Comparison of ENCODE assay signal across 12 mouse cellular contexts in genomic region chr3:122519082-122519481, GRCm38 (mm10).
DNase-seq lines count a peak whose midpoint lies in the region; ATAC-seq lines count a peak whose summit lies in the region.
"Had no signal": no experiment of that assay in that cellular context is flagged by ENCODE, and none has a peak within 500 bp of the region (broad histone marks: within the 10 kb centered on the region; RNA-seq: fewer than 3 reads in every experiment).

No protein-coding gene starts in this region.

- WGBS in forebrain, embryonic 10.5 days = 71% methylated on average over 13 of the region's 13 CpGs
- 62% methylated on average over 13 of the region's 13 CpGs for WGBS in forebrain, embryonic 11.5 days
- 55% methylated on average over 12 of the region's 13 CpGs for WGBS in forebrain, embryonic 13.5 days
- 18% methylated on average over 12 of the region's 13 CpGs for WGBS in limb, embryonic 11.5 days

- peaks cover 51% of the 10 kb centered on the region for H3K4me1 ChIP-seq in forebrain, embryonic 10.5 days
- no peaks in the 10 kb centered on the region for H3K4me1 ChIP-seq in forebrain, embryonic 11.5 days (replicated peaks; ENCODE audit: control insufficient read depth, insufficient read depth, low read length)
- H3K4me1 ChIP-seq in forebrain, embryonic 13.5 days = peaks cover 26% of the 10 kb centered on the region
- H3K4me1 ChIP-seq in limb, embryonic 11.5 days (ENCODE audit: control insufficient read depth, insufficient read depth, low read length) = peaks cover 56% of the 10 kb centered on the region

- H3K27ac ChIP-seq in forebrain, embryonic 10.5 days = peak overlapping the region; percentile 56
- no peak overlapping the region for H3K27ac ChIP-seq in forebrain, embryonic 11.5 days (ENCODE audit: low read depth, low read length)
- 0 out of 2 replicates have a peak overlapping the region, but pooled peaks have one; percentile 37 for H3K27ac ChIP-seq in forebrain, embryonic 13.5 days
- H3K27ac ChIP-seq in limb, embryonic 11.5 days (replicated peaks; ENCODE audit: low read depth, low read length) = no peak overlapping the region
- H3K27ac ChIP-seq: macrophage had no signal

- no peak for DNase-seq in forebrain, embryonic 10.5 days (ENCODE audit: extremely low spot score, low spot score)
- no peak for DNase-seq in forebrain, embryonic 11.5 days (ENCODE audit: low spot score)
- peak; percentile 49 for DNase-seq in limb, embryonic 11.5 days (ENCODE audit: low spot score)
- DNase-seq in neural tube, embryonic 10.5 days (ENCODE audit: extremely low spot score, low spot score) = peak; percentile 45
- no peak for DNase-seq in gastrocnemius, adult 8-10 months (ENCODE audit: low spot score in 2 of 2)
- DNase-seq in thymus, adult 18-20 months = no peak
- no peak for DNase-seq in gastrocnemius, postnatal 36 days
- DNase-seq: cerebellum, adult 8-10 months; heart, postnatal 4 days had no signal

- H3K36me3 ChIP-seq in forebrain, embryonic 10.5 days (replicated peaks) = peaks cover 42% of the 10 kb centered on the region
- no peaks in the 10 kb centered on the region; the same call in 1 of the 2 replicates for H3K36me3 ChIP-seq in forebrain, embryonic 11.5 days (ENCODE audit: control insufficient read depth, insufficient read depth, low read length)
- no peaks in the 10 kb centered on the region for H3K36me3 ChIP-seq in forebrain, embryonic 13.5 days (ENCODE audit: poor library complexity, severe bottlenecking)
- no peaks in the 10 kb centered on the region for H3K36me3 ChIP-seq in limb, embryonic 11.5 days (ENCODE audit: control insufficient read depth, insufficient read depth, low read length)

- intact Hi-C loops in gastrocnemius, postnatal 36 days (cut with DNase I) = no loop called here

- no peaks in the 10 kb centered on the region for H3K27me3 ChIP-seq in forebrain, embryonic 10.5 days (ENCODE audit: poor library complexity, severe bottlenecking)
- no peaks in the 10 kb centered on the region for H3K27me3 ChIP-seq in forebrain, embryonic 11.5 days (ENCODE audit: control insufficient read depth, insufficient read depth, low read length)
- no peaks in the 10 kb centered on the region for H3K27me3 ChIP-seq in forebrain, embryonic 13.5 days
- H3K27me3 ChIP-seq in limb, embryonic 11.5 days (ENCODE audit: control insufficient read depth, insufficient read depth, low read length) = no peaks in the 10 kb centered on the region

- no peak; the same call in 1 of the 2 replicates for ATAC-seq in forebrain, embryonic 11.5 days (replicated peaks; ENCODE audit: low FRiP score)
- ATAC-seq in forebrain, embryonic 13.5 days = peak; percentile 32; the same call in 1 of the 2 replicates
- no peak for ATAC-seq in limb, embryonic 11.5 days (ENCODE audit: insufficient number of reproducible peaks, low FRiP score, low TSS enrichment, low read depth)

- H3K4me2 ChIP-seq in forebrain, embryonic 11.5 days (ENCODE audit: low read depth, low read length, severe bottlenecking) = no peak overlapping the region
- no peak overlapping the region for H3K4me2 ChIP-seq in forebrain, embryonic 13.5 days
- H3K4me2 ChIP-seq in limb, embryonic 11.5 days (ENCODE audit: low read depth, severe bottlenecking) = peak overlapping the region; percentile 28; the same call in 1 of the 2 replicates

- H3K9me3 ChIP-seq in forebrain, embryonic 10.5 days = no peaks in the 10 kb centered on the region
- H3K9me3 ChIP-seq in forebrain, embryonic 11.5 days (ENCODE audit: control insufficient read depth, low read length) = no peaks in the 10 kb centered on the region
- H3K9me3 ChIP-seq in forebrain, embryonic 13.5 days (replicated peaks) = no peaks in the 10 kb centered on the region
- H3K9me3 ChIP-seq in limb, embryonic 11.5 days (ENCODE audit: control insufficient read depth, low read length) = no peaks in the 10 kb centered on the region

- no peak overlapping the region for H3K9ac ChIP-seq in forebrain, embryonic 11.5 days (ENCODE audit: low read length)
- H3K9ac ChIP-seq in forebrain, embryonic 13.5 days = no peak overlapping the region
- H3K9ac ChIP-seq in limb, embryonic 11.5 days (ENCODE audit: low read length) = no peak overlapping the region

- no peak overlapping the region for H3K4me3 ChIP-seq in forebrain, embryonic 10.5 days
- no peak overlapping the region for H3K4me3 ChIP-seq in forebrain, embryonic 11.5 days (ENCODE audit: low read depth, low read length)
- H3K4me3 ChIP-seq in forebrain, embryonic 13.5 days = no peak overlapping the region
- H3K4me3 ChIP-seq in limb, embryonic 11.5 days (ENCODE audit: low read depth, low read length) = no peak overlapping the region
- H3K4me3 ChIP-seq: erythroblast, embryonic 14.5 days had no signal

Comparison
In these comparisons a context has a peak if more than half of its experiments do, and no peak if none do; other contexts are left out.
1. H3K27ac ChIP-seq: peak in forebrain, embryonic 10.5 days (single experiment) and forebrain, embryonic 13.5 days (single experiment); none in forebrain, embryonic 11.5 days (single experiment) and limb, embryonic 11.5 days (single experiment).
2. DNase-seq: peak in limb, embryonic 11.5 days (single experiment) and neural tube, embryonic 10.5 days (single experiment); none in forebrain, embryonic 10.5 days (single experiment), forebrain, embryonic 11.5 days (single experiment), gastrocnemius, adult 8-10 months (0 of 2), thymus, adult 18-20 months (0 of 2) and gastrocnemius, postnatal 36 days (0 of 2).